In genomic region chr8:122323951-122324402, GRCm38 (mm10) we compare ENCODE assay signal across 11 mouse cellular contexts. TPM values are rescaled to one million over a fixed set of nuclear protein-coding genes. Genes with fewer than 3 reads are reported as not detected.
A peak's percentile ranks its signal among the peaks of the same experiment; 100 is the strongest.
DNase-seq lines count a peak whose midpoint lies in the region; ATAC-seq and TF ChIP-seq lines count a peak whose summit lies in the region.
"Not testable (repeated sequence)": the region's sequence is repeated elsewhere in the genome, so short reads cannot be mapped to it uniquely, and the experiment has no call there.
"Had no signal": no experiment of that assay in that cellular context is flagged by ENCODE, and none has a peak within 500 bp of the region (broad histone marks: within the 10 kb centered on the region; RNA-seq: fewer than 3 reads in every experiment).

No protein-coding gene starts in this region.

- peaks cover 97% of the 10 kb centered on the region for H3K36me3 ChIP-seq in G1E (replicated peaks)
- peaks cover 32% of the 10 kb centered on the region; the same call in 1 of the 2 replicates for H3K36me3 ChIP-seq in heart, embryonic 14.5 days (ENCODE audit: control insufficient read depth, insufficient read depth, low read length)
- not testable (repeated sequence) for H3K36me3 ChIP-seq in intestine, postnatal 0 days (ENCODE audit: control insufficient read depth, insufficient read depth)

- H3K4me1 ChIP-seq in G1E (ENCODE audit: insufficient read depth, low read depth, low read length) = peaks cover 98% of the 10 kb centered on the region
- H3K4me1 ChIP-seq in heart, embryonic 14.5 days (ENCODE audit: control insufficient read depth in 2 of 2, insufficient read depth in 2 of 2, low read length in 2 of 2) = peaks cover 68 to 86% of the 10 kb centered on the region in 2 experiments
- H3K4me1 ChIP-seq in intestine, postnatal 0 days (replicated peaks; ENCODE audit: control insufficient read depth, insufficient read depth, low read length) = not testable (repeated sequence)

- H3K4me2 ChIP-seq in heart, embryonic 14.5 days (ENCODE audit: low read length) = 0 out of 2 replicates have a peak overlapping the region, but pooled peaks have one; percentile 18
- H3K4me2 ChIP-seq in intestine, postnatal 0 days (replicated peaks; ENCODE audit: low read depth) = 0 out of 2 replicates have a peak overlapping the region, but pooled peaks have one; percentile 17

- H3K9ac ChIP-seq in heart, embryonic 14.5 days (ENCODE audit: low read length) = peak overlapping the region; percentile 59; the same call in 1 of the 2 replicates
- H3K9ac ChIP-seq in intestine, postnatal 0 days (ENCODE audit: low read depth, low read length) = peak overlapping the region; percentile 11; the same call in 1 of the 2 replicates

- ATAC-seq in G1E (ENCODE audit: extremely low read depth, insufficient number of reproducible peaks, low FRiP score, poor library complexity, severe bottlenecking); heart, embryonic 14.5 days (ENCODE audit: insufficient number of reproducible peaks, insufficient read depth, low FRiP score, low read depth): not testable (repeated sequence)
- peak; percentile 8 for ATAC-seq in erythroblast, adult 5-6 weeks (replicated peaks; ENCODE audit: low FRiP score, poor library complexity, severe bottlenecking)
- ATAC-seq in intestine, postnatal 0 days = peak; percentile 54

- DNase-seq in G1E (ENCODE audit: low spot score) = not testable (repeated sequence)
- DNase-seq in left cerebral cortex, postnatal 4 days = peak; percentile 67
- DNase-seq in lung, postnatal 14 days = peak; percentile 27
- DNase-seq in retina, embryonic 14.5 days (ENCODE audit: low spot score) = peak; percentile 57
- DNase-seq in thymus, postnatal 25 days = peak; percentile 34

- H3K9me3 ChIP-seq in G1E (replicated peaks); heart, embryonic 14.5 days (ENCODE audit: control insufficient read depth, low read length); intestine, postnatal 0 days (ENCODE audit: control insufficient read depth): not testable (repeated sequence)

- WGBS in heart, embryonic 14.5 days = 19% methylated on average over 8 of the region's 13 CpGs
- WGBS in intestine, postnatal 0 days = 13% methylated on average over 10 of the region's 13 CpGs

- peak overlapping the region; percentile 26 to 78 for H3K27ac ChIP-seq in heart, embryonic 14.5 days (replicated peaks in 1 of 2; ENCODE audit: control insufficient read depth in 1 of 2, insufficient read depth in 1 of 2, low read depth in 2 of 2, low read length in 2 of 2)
- peak overlapping the region; percentile 6 for H3K27ac ChIP-seq in intestine, postnatal 0 days (ENCODE audit: low read depth, low read length)

- intact Hi-C loops in left cerebral cortex, postnatal 4 days (cut with DNase I) = not testable (repeated sequence)

- not testable (repeated sequence) for H3K27me3 ChIP-seq in G1E (ENCODE audit: insufficient read depth, low read length); heart, embryonic 14.5 days (ENCODE audit: control insufficient read depth, insufficient read depth, low read length); intestine, postnatal 0 days (replicated peaks; ENCODE audit: control insufficient read depth, insufficient read depth, low read length)

- TF ChIP-seq CTCF in G1E (IDR thresholded peaks at IDR 0.05; ENCODE audit: low read depth, low read length); intestine, postnatal 0 days (IDR thresholded peaks at IDR 0.05; ENCODE audit: low read depth): not testable (repeated sequence)

- H3K4me3 ChIP-seq in G1E (ENCODE audit: low read depth, low read length) = peak overlapping the region; percentile 65; the same call in 1 of the 2 replicates
- H3K4me3 ChIP-seq in heart, embryonic 14.5 days (ENCODE audit: control insufficient read depth in 1 of 2, insufficient read depth in 1 of 2, low read depth in 1 of 2, low read length in 2 of 2); intestine, postnatal 0 days (ENCODE audit: low read depth, low read length): not testable (repeated sequence)

RNA-seq across cellular contexts. Expression of gene Trhr2, which starts 36.6 kb away (rescaled TPM):
- total RNA-seq in G1E (2014; fragmentation: Nextera tagmentation) = not detected in 2 replicates
- not detected in 2 replicates for total RNA-seq in G1E (2017)
- not detected in 2 replicates for polyA plus RNA-seq in G1E (2012)
- total RNA-seq in erythroblast, adult 5-6 weeks (2015; ENCODE audit: low replicate concordance) = not detected in 2 replicates
- total RNA-seq in erythroblast, adult 5-6 weeks (2017; ENCODE audit: low replicate concordance) = not detected in 2 replicates
- not detected in 2 replicates for polyA plus RNA-seq in heart, embryonic 14.5 days (2014; fragmentation: Nextera tagmentation; extraction: Ambion mirVana)
- polyA plus RNA-seq in intestine, postnatal 0 days (2015; fragmentation: Nextera tagmentation; extraction: Ambion mirVana) = not detected in 2 replicates
- total RNA-seq in left cerebral cortex, postnatal 4 days (2021) = 1 to 10 TPM in 1 of 2 experiments, under 1 TPM in 1; 0.66 to 1.3 TPM
- total RNA-seq: adrenal gland, postnatal 36 days; gastrocnemius, postnatal 10 days had no signal
- polyA plus RNA-seq: hindbrain, embryonic 14.5 days had no signal

RNA-seq across cellular contexts. Expression of gene Zfpm1, which starts 42.0 kb away (rescaled TPM):
- total RNA-seq in G1E (2014; fragmentation: Nextera tagmentation) (254 and 292 TPM in 2 replicates), G1E (2017) (53.1 and 54.4 TPM in 2 replicates)
- 1,150 and 1,251 TPM in 2 replicates for polyA plus RNA-seq in G1E (2012)
- 54.2 and 55.4 TPM in 2 replicates for total RNA-seq in erythroblast, adult 5-6 weeks (2015; ENCODE audit: low replicate concordance)
- total RNA-seq in erythroblast, adult 5-6 weeks (2017; ENCODE audit: low replicate concordance) = 196 and 459 TPM in 2 replicates
- polyA plus RNA-seq in heart, embryonic 14.5 days (2014; fragmentation: Nextera tagmentation; extraction: Ambion mirVana) = 4.4 and 6.1 TPM in 2 replicates
- polyA plus RNA-seq in intestine, postnatal 0 days (2015; fragmentation: Nextera tagmentation; extraction: Ambion mirVana) = 7.7 and 9.8 TPM in 2 replicates
- 10 to 100 TPM in 1 of 2 experiments, 1 to 10 TPM in 1; 8.6 to 12.2 TPM for total RNA-seq in left cerebral cortex, postnatal 4 days (2021)

RNA-seq across cellular contexts. Expression of gene Zc3h18, which starts 52.4 kb away (rescaled TPM):
- total RNA-seq in G1E (2014; fragmentation: Nextera tagmentation) (40.3 and 45.8 TPM in 2 replicates), G1E (2017) (52.7 and 58.4 TPM in 2 replicates)
- 134 and 143 TPM in 2 replicates for polyA plus RNA-seq in G1E (2012)
- total RNA-seq in erythroblast, adult 5-6 weeks (2015; ENCODE audit: low replicate concordance) = 10.8 and 14.2 TPM in 2 replicates
- total RNA-seq in erythroblast, adult 5-6 weeks (2017; ENCODE audit: low replicate concordance) = 22.2 and 31.5 TPM in 2 replicates
- 17.7 and 19.6 TPM in 2 replicates for polyA plus RNA-seq in heart, embryonic 14.5 days (2014; fragmentation: Nextera tagmentation; extraction: Ambion mirVana)
- polyA plus RNA-seq in intestine, postnatal 0 days (2015; fragmentation: Nextera tagmentation; extraction: Ambion mirVana) = 24.0 and 26.1 TPM in 2 replicates
- 10 to 100 TPM; 47.9 to 49.3 TPM for total RNA-seq in left cerebral cortex, postnatal 4 days (2021)

Comparison
In these comparisons a context has a peak if more than half of its experiments do, and no peak if none do; other contexts are left out.
1. RNA of gene Zfpm1, which starts 42.0 kb away (total RNA-seq): 53.1 to 292 TPM in G1E and 54.2 to 459 TPM in erythroblast, adult 5-6 weeks; 8.6 to 12.2 TPM in left cerebral cortex, postnatal 4 days; every median in the first group is over 4 times any median in the second.